Mouse (Mus musculus) embryonic facial prominence, embryonic 11.5 days (tissue): ENCODE measurements around the gene Tmem219. TPM values are rescaled to one million over a fixed set of nuclear protein-coding genes. Genes with fewer than 3 reads are reported as not detected.

ENCODE experiments used
- ATAC-seq: fragments of 200-750 bp; cut with Nextera tagmentation; replicated peaks from 2 replicates; pipeline ENCODE4 v1.8.0; 2017; ENCODE audit warnings: low read depth; ENCODE audit not compliant: insufficient number of reproducible peaks, low FRiP score, low TSS enrichment
- DNase-seq: peaks from one replicate; pipeline ENCODE4 v3.0.0-alpha.2; 2015; ENCODE audit warnings: low spot score
- H3K27ac ChIP-seq: fragments of 300-500 bp; sonication (generic); replicated peaks from 2 replicates; pipeline ENCODE4 v1.5.1; 2014; ENCODE audit warnings: mild to moderate bottlenecking, low read depth, low read length, control low read depth
- H3K27me3 ChIP-seq: fragments of 300-500 bp; sonication (generic); 2 replicates; pipeline ENCODE4 v1.6.1; 2014; ENCODE audit warnings: mild to moderate bottlenecking, low read length, moderate library complexity, mixed read lengths; ENCODE audit not compliant: control insufficient read depth, insufficient read depth
- H3K36me3 ChIP-seq: fragments of 300-500 bp; sonication (generic); replicated peaks from 2 replicates; pipeline ENCODE4 v1.6.1; 2014; ENCODE audit warnings: low read depth, mild to moderate bottlenecking, low read length, moderate library complexity, mixed read lengths; ENCODE audit not compliant: control insufficient read depth, insufficient read depth
- H3K4me1 ChIP-seq: fragments of 300-500 bp; sonication (generic); 2 replicates; pipeline ENCODE4 v1.6.1; 2014; ENCODE audit warnings: low read length, mixed read lengths; ENCODE audit not compliant: control insufficient read depth, insufficient read depth
- H3K4me2 ChIP-seq: fragments of 300-500 bp; sonication (generic); 2 replicates; pipeline ENCODE4 v1.6.1; 2014; ENCODE audit warnings: low read depth, mild to moderate bottlenecking, control low read depth, low read length, moderate library complexity
- H3K4me3 ChIP-seq: fragments of 300-500 bp; sonication (generic); 2 replicates; pipeline ENCODE4 v1.5.1; 2014; ENCODE audit warnings: low read depth, low read length, control low read depth
- H3K9ac ChIP-seq: fragments of 300-500 bp; sonication (generic); replicated peaks from 2 replicates; pipeline ENCODE4 v1.6.1; 2014; ENCODE audit warnings: mild to moderate bottlenecking, control low read depth, low read length
- H3K9me3 ChIP-seq: fragments of 300-500 bp; sonication (generic); replicated peaks from 2 replicates; pipeline ENCODE4 v1.6.1; 2016; ENCODE audit warnings: mild to moderate bottlenecking, low read length, inconsistent platforms, mixed read lengths; ENCODE audit not compliant: control insufficient read depth
- WGBS: fragments of 180-500 bp; shearing (Covaris S2); extraction: QIAGEN DNeasy Blood & Tissue Kit; methylation state at CpG from one replicate; pipeline ENCODE4 v1.1.7; 2014; 5-methylcytosine and 5-hydroxymethylcytosine counted together
- polyA plus RNA-seq: library from polyadenylated mRNA; unstranded; fragments of >200 nt; fragmentation: Nextera tagmentation; extraction: Ambion mirVana; gene quantifications from 2 replicates; pipeline ENCODE4 v1.2.1, GENCODE M21; 2014

The Tmem219 gene
- polyA plus RNA-seq, 1 experiment from 2014 or later = 15.8 TPM

DNA sequence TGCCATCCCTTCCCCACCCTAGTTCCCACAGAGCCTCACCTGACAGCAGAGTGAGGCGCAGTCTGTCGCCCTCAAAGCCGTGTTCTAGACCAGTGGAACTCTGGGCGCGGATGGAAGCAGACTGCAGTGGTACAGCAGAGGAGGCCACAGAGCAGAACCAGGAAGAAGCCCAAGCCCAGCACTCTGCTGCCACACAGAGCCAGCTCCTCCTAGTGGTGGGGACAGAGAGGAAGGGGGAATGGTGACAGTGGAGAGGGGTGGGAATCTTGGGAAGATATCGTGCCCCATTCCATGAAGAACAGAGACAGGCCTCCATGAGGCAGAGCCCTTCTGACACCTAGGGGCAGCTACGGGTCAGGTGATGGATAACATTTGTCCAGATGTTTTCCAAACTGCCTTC is 33.9 kb downstream of the Tmem219 start:
- ATAC-seq = no peak
- no peak overlapping the region for H3K27ac ChIP-seq
- no peaks in the 10 kb centered on the region for H3K27me3 ChIP-seq
- H3K9ac ChIP-seq = no peak overlapping the region
- H3K4me1 ChIP-seq = no peaks in the 10 kb centered on the region
- no peaks in the 10 kb centered on the region for H3K36me3 ChIP-seq
- 45% methylated on average over 7 of the region's 7 CpGs for WGBS
- H3K9me3 ChIP-seq = no peaks in the 10 kb centered on the region
- H3K4me2 ChIP-seq = no peak overlapping the region
- DNase-seq = no peak
- no peak overlapping the region for H3K4me3 ChIP-seq

DNA sequence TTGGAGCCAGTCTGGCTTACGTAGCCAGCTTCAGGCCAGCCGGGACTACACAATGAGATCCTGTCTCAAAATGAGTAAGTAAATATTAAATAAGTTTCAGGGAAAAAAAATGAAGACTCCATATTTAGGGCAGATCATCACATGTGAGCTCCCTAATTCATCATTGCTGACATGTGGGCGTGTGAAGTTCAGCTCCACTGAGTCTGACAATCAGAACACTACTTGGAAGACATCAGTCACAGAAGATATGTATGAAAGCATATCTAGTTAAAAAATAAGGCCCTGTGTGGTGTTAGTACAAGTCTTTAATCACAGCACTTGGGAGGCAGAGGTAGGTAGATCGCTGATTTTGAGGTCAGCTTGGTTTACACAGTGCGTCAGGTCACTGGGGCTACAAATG is 35.4 kb downstream of the Tmem219 start:
- H3K4me1 ChIP-seq = 0 out of 2 replicates have a peak, but pooled peaks cover 3% of the 10 kb centered on the region
- no peak overlapping the region for H3K9ac ChIP-seq
- no peaks in the 10 kb centered on the region for H3K36me3 ChIP-seq
- H3K4me2 ChIP-seq = no peak overlapping the region
- no peaks in the 10 kb centered on the region for H3K9me3 ChIP-seq
- ATAC-seq (no peak), DNase-seq (no peak)
- H3K4me3 ChIP-seq = no peak overlapping the region
- H3K27me3 ChIP-seq = no peaks in the 10 kb centered on the region
- WGBS = 85% methylated on average over 5 of the region's 5 CpGs
- H3K27ac ChIP-seq = no peak overlapping the region

DNA sequence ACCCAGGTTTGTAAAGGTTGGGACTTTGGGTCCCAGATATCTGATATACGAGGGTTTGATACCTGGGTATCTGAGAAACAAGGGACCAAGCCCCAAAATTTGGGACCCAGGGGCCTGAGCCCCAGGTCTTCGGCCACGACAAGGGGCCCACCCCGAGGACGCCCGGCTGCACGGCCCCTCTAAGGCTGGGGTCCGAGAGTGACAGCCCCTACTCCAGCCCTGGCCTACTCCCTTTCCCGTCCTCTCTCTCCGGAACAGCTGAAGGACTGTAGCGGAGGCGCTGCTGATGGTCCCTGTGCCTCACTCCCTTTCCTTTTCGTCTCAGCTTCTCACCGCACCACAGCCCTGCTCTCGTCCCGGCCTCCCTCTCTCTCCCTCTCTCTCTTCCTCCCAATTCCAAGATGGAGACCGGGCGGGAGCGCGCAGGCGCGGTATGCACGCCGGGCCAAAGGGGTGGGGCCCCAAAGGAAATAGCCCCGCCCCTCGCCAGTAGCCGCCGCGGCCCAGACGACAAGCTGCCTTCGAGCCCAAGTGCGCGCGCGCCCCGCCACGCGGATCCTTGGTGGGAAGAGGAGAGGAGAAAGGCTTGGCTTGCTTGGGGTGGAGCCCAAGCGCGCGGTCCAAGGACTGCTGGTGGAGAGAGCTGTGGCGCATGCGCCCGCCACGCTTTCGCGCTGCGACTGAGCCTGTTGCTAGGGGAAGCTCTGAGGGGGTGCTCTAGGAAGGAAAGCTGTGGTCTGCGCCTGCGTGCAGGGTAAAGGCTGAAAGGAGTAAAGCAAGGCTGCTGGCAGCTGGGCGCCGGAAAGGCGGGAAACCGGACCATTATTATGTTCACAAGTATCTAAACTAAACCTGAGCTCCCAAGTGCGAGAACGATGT is 38.2 kb downstream of the Tmem219 start, which contains the start of gene Taok2:
Taok2 (minus strand) TSS at position 418 of the 879 bp plus-strand sequence.
- H3K9ac ChIP-seq = peak within 1 kb of the TSS; percentile 76
- no peaks in the 10 kb centered on the region for H3K9me3 ChIP-seq
- peak within 1 kb of the TSS; percentile 80 for H3K4me2 ChIP-seq
- under 1% methylated on average over 56 of the region's 56 CpGs for WGBS
- H3K4me1 ChIP-seq = 0 out of 2 replicates have a peak, but pooled peaks cover 3% of the 10 kb centered on the region
- peak within 1 kb of the TSS; percentile 86 for H3K27ac ChIP-seq
- DNase-seq (peak; percentile 99), ATAC-seq (peak; percentile 98)
- no peaks in the 10 kb centered on the region; the same call in 1 of the 2 replicates for H3K36me3 ChIP-seq
- H3K27me3 ChIP-seq = no peaks in the 10 kb centered on the region
- H3K4me3 ChIP-seq = peak within 1 kb of the TSS; percentile 62

DNA sequence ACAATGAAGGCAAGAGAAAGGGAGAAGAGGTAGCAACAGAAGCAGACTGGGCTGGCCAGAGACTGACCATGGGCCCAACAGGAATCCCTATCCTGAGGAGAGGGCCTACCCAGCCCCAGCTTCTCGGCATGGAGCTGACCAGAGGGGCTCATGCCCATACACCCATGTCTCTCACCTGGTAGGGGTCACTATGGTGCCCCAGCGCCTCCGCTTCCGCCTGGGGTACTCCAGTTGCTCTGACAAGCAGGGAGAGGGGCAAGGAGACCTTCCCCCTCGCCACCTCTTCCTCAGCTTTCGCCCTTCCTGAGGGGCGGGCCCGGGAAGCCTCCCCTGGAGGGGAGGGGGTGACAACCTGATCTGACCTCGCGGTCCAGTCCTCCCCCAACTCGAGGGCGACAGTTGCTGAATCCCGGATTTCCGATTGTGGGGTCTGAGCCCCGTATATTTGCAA is 39.0 kb downstream of the Tmem219 start:
- peak overlapping the region; percentile 62 for H3K4me3 ChIP-seq
- H3K27ac ChIP-seq = peak overlapping the region; percentile 86
- peak overlapping the region; percentile 76 for H3K9ac ChIP-seq
- H3K9me3 ChIP-seq = no peaks in the 10 kb centered on the region
- 1% methylated on average over 12 of the region's 15 CpGs for WGBS
- H3K27me3 ChIP-seq = no peaks in the 10 kb centered on the region
- ATAC-seq (0 out of 2 replicates have a peak, but pooled peaks have one; percentile 21), DNase-seq (peak; percentile 22)
- H3K4me1 ChIP-seq = 0 out of 2 replicates have a peak, but pooled peaks cover 3% of the 10 kb centered on the region
- H3K4me2 ChIP-seq = peak overlapping the region; percentile 80
- no peaks in the 10 kb centered on the region; the same call in none of the 2 replicates for H3K36me3 ChIP-seq

DNA sequence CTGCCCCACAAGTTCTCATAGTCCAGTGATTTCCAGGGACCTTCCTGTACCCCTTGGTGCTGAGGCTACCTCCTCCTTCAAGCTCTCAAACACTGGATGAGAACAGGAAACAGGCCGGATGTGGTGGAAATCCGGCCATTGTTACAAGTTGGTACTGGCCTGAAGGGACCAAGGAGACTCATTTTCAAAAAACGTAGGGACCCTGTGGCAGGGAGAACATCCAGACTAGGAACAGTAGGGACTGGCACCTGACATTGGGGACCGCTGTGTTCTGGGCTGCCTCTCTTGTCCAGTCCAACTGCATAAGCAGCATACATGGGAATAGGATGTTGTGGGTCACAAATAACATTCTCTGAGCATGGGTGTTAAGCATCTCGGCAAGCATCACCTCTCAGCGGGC is 41.7 kb downstream of the Tmem219 start:
- no peak overlapping the region for H3K4me2 ChIP-seq
- H3K4me3 ChIP-seq = no peak overlapping the region
- no peak overlapping the region for H3K9ac ChIP-seq
- 81% methylated on average over 6 of the region's 6 CpGs for WGBS
- ATAC-seq = no peak
- 0 out of 2 replicates have a peak, but pooled peaks cover 3% of the 10 kb centered on the region for H3K4me1 ChIP-seq
- DNase-seq = no peak
- H3K27me3 ChIP-seq = no peaks in the 10 kb centered on the region
- no peaks in the 10 kb centered on the region for H3K9me3 ChIP-seq
- peaks cover 3% of the 10 kb centered on the region for H3K36me3 ChIP-seq
- no peak overlapping the region for H3K27ac ChIP-seq

DNA sequence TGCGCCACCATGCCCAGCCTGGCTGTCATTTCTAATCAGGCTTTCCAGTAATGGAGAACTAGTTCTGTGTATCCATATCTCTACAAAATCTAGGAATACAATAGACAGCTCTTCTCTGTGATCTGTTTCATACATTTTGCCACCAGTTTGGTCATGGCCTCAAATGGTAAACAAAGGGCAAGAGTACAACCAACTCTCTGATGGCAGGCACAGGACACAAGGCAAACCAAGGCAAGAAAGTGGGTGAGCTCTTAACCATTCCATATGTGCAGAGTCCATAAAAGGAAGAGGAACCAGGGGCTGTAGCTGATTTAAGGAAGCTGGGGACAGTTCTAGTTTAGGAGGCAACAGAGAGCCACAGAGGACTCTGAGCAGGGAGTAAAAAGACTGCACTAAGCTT is 45.5 kb downstream of the Tmem219 start:
- Histone ChIP-seq H3K27ac (no peak overlapping the region), H3K36me3 (peaks cover 19% of the 10 kb centered on the region), H3K9me3 (no peaks in the 10 kb centered on the region), H3K9ac (no peak overlapping the region), H3K27me3 (no peaks in the 10 kb centered on the region), H3K4me3 (no peak overlapping the region), H3K4me1 (no peaks in the 10 kb centered on the region), H3K4me2 (no peak overlapping the region)
- WGBS = 100% methylated on average over 1 of the region's 1 CpGs
- ATAC-seq (no peak), DNase-seq (no peak)

DNA sequence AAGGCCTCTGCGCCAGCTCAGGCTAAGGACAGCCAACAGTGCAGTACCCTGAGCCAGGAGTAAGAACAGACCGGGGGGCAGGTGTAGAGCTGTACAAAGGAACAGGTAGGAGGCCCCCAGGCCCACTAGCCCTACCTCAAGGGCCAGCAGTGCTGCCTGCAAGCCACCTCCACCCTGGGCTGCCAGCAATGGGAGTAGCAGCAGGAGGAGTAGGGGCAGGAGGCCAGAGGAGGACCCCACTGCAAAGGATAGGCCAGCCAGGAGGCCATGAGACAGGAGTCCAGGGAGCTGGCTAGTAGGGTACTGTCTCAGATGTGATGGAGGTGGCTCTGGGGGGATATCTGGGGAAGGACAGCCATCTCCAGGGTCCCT is 52.2 kb downstream of the Tmem219 start:
- H3K4me2 ChIP-seq = no peak overlapping the region
- no peaks in the 10 kb centered on the region for H3K9me3 ChIP-seq
- H3K4me3 ChIP-seq = no peak overlapping the region
- H3K4me1 ChIP-seq = no peaks in the 10 kb centered on the region
- H3K9ac ChIP-seq = no peak overlapping the region
- 85% methylated on average over 2 of the region's 2 CpGs for WGBS
- no peak for DNase-seq
- no peaks in the 10 kb centered on the region for H3K27me3 ChIP-seq
- no peak; the same call in 1 of the 2 replicates for ATAC-seq
- H3K27ac ChIP-seq = no peak overlapping the region
- H3K36me3 ChIP-seq = peaks cover 54% of the 10 kb centered on the region
